Mouse (Mus musculus) leukemia stem cell, adult 10-12 weeks (primary cell): Measurements from ENCODE around the gene Pacrg. TPM values are rescaled to one million over a fixed set of nuclear protein-coding genes. Genes with fewer than 3 reads are reported as not detected.

Experiments
- polyA plus RNA-seq: library from polyadenylated mRNA; stranded (reverse); fragments of >175 nt; gene quantifications from 2 replicates; pipeline ENCODE4 v1.2.3, GENCODE M21; 2012; ENCODE audit warnings: low replicate concordance

Pacrg gene
- polyA plus RNA-seq: not detected in 2 replicates

DNA sequence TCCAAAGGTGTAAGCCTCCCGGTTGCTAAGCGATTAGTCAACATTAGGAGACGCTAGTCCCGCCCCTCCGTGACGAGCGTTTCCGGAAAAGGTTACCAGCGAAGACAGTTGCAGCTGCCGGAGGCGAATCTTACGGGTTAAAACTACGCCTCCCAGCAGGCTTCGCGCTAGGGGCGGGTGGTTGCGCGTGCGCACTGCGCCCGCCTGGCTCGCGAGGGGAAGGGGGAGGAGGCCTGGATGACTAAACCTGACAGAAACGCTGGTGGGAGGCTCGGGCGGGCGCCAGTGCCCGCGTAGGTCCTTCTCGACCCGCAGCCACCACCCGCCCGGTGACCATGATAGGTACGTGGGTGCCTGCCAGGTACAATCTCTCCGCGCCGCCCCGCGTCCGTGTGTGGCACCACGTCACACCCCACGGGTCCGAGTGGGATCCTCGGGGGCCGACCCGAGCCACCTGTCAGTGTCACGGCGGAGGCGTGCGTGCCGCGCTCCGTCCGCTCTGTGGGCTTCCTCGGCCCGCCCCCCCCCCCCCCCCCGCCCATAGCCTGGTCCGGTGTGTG is at the start of gene Pacrg, which contains the start of gene Prkn:
TSS of gene Pacrg (minus strand) at position 164 of the 560 bp plus-strand sequence.
TSS of gene Prkn (plus strand) at position 237 of the 560 bp plus-strand sequence.

Other genes with a start within 250 kb of the Pacrg start
- not detected in 2 replicates for gene Prkn, start 73 bp upstream of the Pacrg start, polyA plus RNA-seq